Mouse (Mus musculus) thymus, postnatal 36 days (tissue): ENCODE measurements around the gene Hpse2.

Experiments
- DNase-seq, 2 experiments: peaks; one replicate each; pipeline ENCODE4 v3.0.0; 2022; ENCODE audit warnings: mixed read lengths in 2 of 2

Hpse2 gene

GRCm38 (mm10) chr19:42948114-42948636, 440.0 kb downstream of the Hpse2 start:
- no peak for DNase-seq

GRCm38 (mm10) chr19:42937544-42937943, 450.6 kb downstream of the Hpse2 start:
- no peak for DNase-seq

GRCm38 (mm10) chr19:42936661-42937193, 451.4 kb downstream of the Hpse2 start:
- no peak for DNase-seq

GRCm38 (mm10) chr19:42929702-42930101, 458.5 kb downstream of the Hpse2 start:
- no peak for DNase-seq

GRCm38 (mm10) chr19:42928271-42928670, 459.9 kb downstream of the Hpse2 start:
- DNase-seq: no peak

GRCm38 (mm10) chr19:42922610-42923009, 465.5 kb downstream of the Hpse2 start:
- DNase-seq: no peak

- DNase-seq: no peak
Observed at GRCm38 (mm10) chr19:42913703-42914102, 474.5 kb downstream of the Hpse2 start.

GRCm38 (mm10) chr19:42909719-42910118, 478.4 kb downstream of the Hpse2 start:
- DNase-seq: no peak

GRCm38 (mm10) chr19:42908553-42908952, 479.6 kb downstream of the Hpse2 start:
- no peak for DNase-seq

- DNase-seq: no peak
Observed at GRCm38 (mm10) chr19:42906328-42906727, 481.8 kb downstream of the Hpse2 start.

- no peak for DNase-seq
Observed at GRCm38 (mm10) chr19:42904726-42905125, 483.4 kb downstream of the Hpse2 start.

- DNase-seq: no peak
Observed at GRCm38 (mm10) chr19:42904240-42904639, 483.9 kb downstream of the Hpse2 start.

- DNase-seq: no peak
Observed at GRCm38 (mm10) chr19:42903840-42904239, 484.3 kb downstream of the Hpse2 start.

- DNase-seq: no peak
Observed at GRCm38 (mm10) chr19:42902410-42903021, 485.6 kb downstream of the Hpse2 start.

- DNase-seq: no peak
Observed at GRCm38 (mm10) chr19:42891599-42891998, 496.6 kb downstream of the Hpse2 start.

GRCm38 (mm10) chr19:42877653-42878052, 510.5 kb downstream of the Hpse2 start:
- no peak for DNase-seq

GRCm38 (mm10) chr19:42876563-42876962, 511.6 kb downstream of the Hpse2 start:
- DNase-seq: no peak

- no peak for DNase-seq
Observed at GRCm38 (mm10) chr19:42869663-42870530, 518.3 kb downstream of the Hpse2 start.

GRCm38 (mm10) chr19:42868958-42869662, 519.0 kb downstream of the Hpse2 start:
- DNase-seq: no peak

- no peak for DNase-seq
Observed at GRCm38 (mm10) chr19:42863013-42863412, 525.1 kb downstream of the Hpse2 start.

- DNase-seq: no peak
Observed at GRCm38 (mm10) chr19:42857096-42857495, 531.1 kb downstream of the Hpse2 start.

GRCm38 (mm10) chr19:42855649-42856048, 532.5 kb downstream of the Hpse2 start:
- DNase-seq: no peak

GRCm38 (mm10) chr19:42850444-42850843, 537.7 kb downstream of the Hpse2 start:
- no peak for DNase-seq
